Mouse (Mus musculus): Measurements from ENCODE around the gene Cacnb4.

DNA sequence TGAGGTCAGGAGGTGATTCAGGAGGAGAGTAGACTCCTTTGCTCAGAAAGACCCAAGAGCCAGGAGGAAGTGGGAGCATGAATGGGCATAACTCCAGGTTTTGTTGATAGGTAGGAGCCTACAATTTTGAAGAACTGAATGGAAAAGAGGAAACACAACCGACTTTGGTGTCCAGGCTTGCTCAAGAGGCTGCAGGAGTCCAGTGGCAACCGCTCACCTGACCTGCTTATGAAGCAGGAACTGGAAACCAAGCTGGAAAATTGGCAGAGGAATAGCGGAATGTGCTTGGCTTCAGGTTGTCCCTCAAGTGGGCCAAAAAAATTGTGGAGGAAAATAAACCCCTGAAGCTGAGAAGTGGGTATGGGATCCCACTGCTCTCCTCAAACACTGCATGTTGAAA lies 139.0 kb downstream of the Cacnb4 start:
- TF ChIP-seq POLR2A (IDR thresholded peaks at IDR 0.05; ENCODE audit: insufficient read depth, low read length) (no peak), EP300 (IDR thresholded peaks at IDR 0.05; ENCODE audit: insufficient read depth, low read depth, low read length) (no peak)

Data from ES-Bruce4 (cell line).